Mouse (Mus musculus): ENCODE results near the gene Spdl1. TPM values are rescaled to one million over a fixed set of nuclear protein-coding genes. Genes with fewer than 3 reads are reported as not detected.

The Spdl1 gene
- total and polyA plus RNA-seq, 3 experiments, result 24.2 to 36.3 TPM; not detected in 1

GRCm38 (mm10) chr11:34873861-34874260, 40.4 kb upstream of the Spdl1 start:
- no peak for DNase-seq (ENCODE audit: low read depth, low spot score)
- H3K4me3 ChIP-seq (ENCODE audit: control insufficient read depth in 1 of 2, insufficient read depth in 1 of 2, low read depth in 2 of 2, low read length in 2 of 2), result no peak overlapping the region

GRCm38 (mm10) chr11:34872432-34872831, 39.0 kb upstream of the Spdl1 start:
- no peak for DNase-seq (ENCODE audit: low read depth, low spot score)
- Histone ChIP-seq H3K27me3 (ENCODE audit: control insufficient read depth in 1 of 2, insufficient read depth in 2 of 2, low read length in 2 of 2) (peaks cover 2 to 3% of the 10 kb centered on the region in 2 experiments; a peak in 3 of 4 replicates), H3K4me3 (ENCODE audit: control insufficient read depth in 1 of 2, insufficient read depth in 1 of 2, low read depth in 2 of 2, low read length in 2 of 2) (no peak overlapping the region), H3K27ac (ENCODE audit: control insufficient read depth, low read depth, low read length) (no peak overlapping the region), H3K36me3 (ENCODE audit: control insufficient read depth in 1 of 2, insufficient read depth in 2 of 2, low read length in 2 of 2) (no peaks in the 10 kb centered on the region), H3K9me3 (replicated peaks; ENCODE audit: insufficient read depth, low read length) (no peaks in the 10 kb centered on the region), H3K4me1 (ENCODE audit: control insufficient read depth in 1 of 2, insufficient read depth in 2 of 2, low read length in 2 of 2) (no peaks in the 10 kb centered on the region), H3K9ac (ENCODE audit: control insufficient read depth, low read depth, low read length, poor library complexity, severe bottlenecking) (no peak overlapping the region), H3K79me2 (ENCODE audit: control insufficient read depth, insufficient read depth, low read length, poor library complexity) (no peaks in the 10 kb centered on the region)
- TF ChIP-seq KAT2A (conservative IDR thresholded peaks at IDR 0.05; ENCODE audit: low read depth, low read length) (no peak), CHD1 (IDR thresholded peaks at IDR 0.05; ENCODE audit: low read depth, low read length) (no peak), SMC3 (IDR thresholded peaks at IDR 0.05; ENCODE audit: low read depth, low read length) (no peak), ZNF384 (IDR thresholded peaks at IDR 0.05; ENCODE audit: low read depth, low read length) (no peak), USF2 (IDR thresholded peaks at IDR 0.05; ENCODE audit: borderline replicate concordance in 1 of 2, insufficient read depth in 1 of 2, low read depth in 1 of 2, low read length in 2 of 2) (no peak), TBP (IDR thresholded peaks at IDR 0.05; ENCODE audit: low read depth, low read length) (no peak), USF1 (IDR thresholded peaks at IDR 0.05; ENCODE audit: low read depth, low read length) (no peak), CTCF (IDR thresholded peaks at IDR 0.05 in 2 of 3, conservative IDR thresholded peaks at IDR 0.05 in 1 of 3; ENCODE audit: control insufficient read depth in 1 of 3, insufficient read depth in 1 of 3, low read depth in 2 of 3, low read length in 3 of 3, poor library complexity in 1 of 3, severe bottlenecking in 1 of 3) (no peak), ZKSCAN1 (IDR thresholded peaks at IDR 0.05; ENCODE audit: low read depth, low read length) (no peak)

More at GRCm38 (mm10) chr11:34873861-34874260, 40.4 kb upstream of the Spdl1 start:
- TF ChIP-seq CHD1 (IDR thresholded peaks at IDR 0.05; ENCODE audit: low read depth, low read length) (no peak), USF1 (IDR thresholded peaks at IDR 0.05; ENCODE audit: low read depth, low read length) (no peak), SMC3 (IDR thresholded peaks at IDR 0.05; ENCODE audit: low read depth, low read length) (no peak), MAX (IDR thresholded peaks at IDR 0.05; ENCODE audit: low read length) (no peak), CHD2 (IDR thresholded peaks at IDR 0.05; ENCODE audit: low read length) (no peak), TAL1 (IDR thresholded peaks at IDR 0.05; ENCODE audit: low read length) (no peak)
- Histone ChIP-seq H3K27ac (ENCODE audit: control insufficient read depth, low read depth, low read length) (no peak overlapping the region), H3K4me1 (ENCODE audit: control insufficient read depth in 1 of 2, insufficient read depth in 2 of 2, low read length in 2 of 2) (no peaks in the 10 kb centered on the region), H3K9me3 (replicated peaks; ENCODE audit: insufficient read depth, low read length) (no peaks in the 10 kb centered on the region), H3K9ac (ENCODE audit: control insufficient read depth, low read depth, low read length, poor library complexity, severe bottlenecking) (no peak overlapping the region), H3K36me3 (ENCODE audit: control insufficient read depth in 1 of 2, insufficient read depth in 2 of 2, low read length in 2 of 2) (no peaks in the 10 kb centered on the region), H3K79me2 (ENCODE audit: control insufficient read depth, insufficient read depth, low read length, poor library complexity) (no peaks in the 10 kb centered on the region), H3K27me3 (ENCODE audit: control insufficient read depth in 1 of 2, insufficient read depth in 2 of 2, low read length in 2 of 2) (peaks cover 2 to 3% of the 10 kb centered on the region in 2 experiments; a peak in 3 of 4 replicates)

- no peak overlapping the region for H3K9ac ChIP-seq (ENCODE audit: control insufficient read depth, low read depth, low read length, poor library complexity, severe bottlenecking)
- H3K9me3 ChIP-seq (replicated peaks; ENCODE audit: insufficient read depth, low read length), result no peaks in the 10 kb centered on the region
- DNase-seq (ENCODE audit: low read depth, low spot score), result no peak
- no peak overlapping the region for H3K27ac ChIP-seq (ENCODE audit: control insufficient read depth, low read depth, low read length)
- peaks cover 2 to 3% of the 10 kb centered on the region in 2 experiments; a peak in 3 of 4 replicates for H3K27me3 ChIP-seq (ENCODE audit: control insufficient read depth in 1 of 2, insufficient read depth in 2 of 2, low read length in 2 of 2)
- no peak for TF ChIP-seq RAD21 (IDR thresholded peaks at IDR 0.05; ENCODE audit: low read depth, low read length)
- no peak for TF ChIP-seq POLR2A (IDR thresholded peaks at IDR 0.05; ENCODE audit: control insufficient read depth in 1 of 2, insufficient read depth in 1 of 2, low read depth in 1 of 2, low read length in 2 of 2, poor library complexity in 1 of 2)
- no peak for TF ChIP-seq BHLHE40 (IDR thresholded peaks at IDR 0.05; ENCODE audit: borderline replicate concordance, low read depth, low read length)
- no peak for TF ChIP-seq MAFK (IDR thresholded peaks at IDR 0.05; ENCODE audit: borderline replicate concordance, low read depth, low read length)
- no peak for TF ChIP-seq E2F4 (IDR thresholded peaks at IDR 0.05; ENCODE audit: borderline replicate concordance, low read depth, low read length)
- TF ChIP-seq RCOR1 (IDR thresholded peaks at IDR 0.05; ENCODE audit: low read depth, low read length), result no peak
- TF ChIP-seq MYC (IDR thresholded peaks at IDR 0.05; ENCODE audit: low read depth, low read length), result no peak
- TF ChIP-seq NRF1 (IDR thresholded peaks at IDR 0.05; ENCODE audit: insufficient read depth, low read depth, low read length, poor library complexity, severe bottlenecking), result no peak
- no peak for TF ChIP-seq USF1 (IDR thresholded peaks at IDR 0.05; ENCODE audit: low read depth, low read length)
- no peak for TF ChIP-seq JUND (IDR thresholded peaks at IDR 0.05; ENCODE audit: low read depth, low read length)
- TF ChIP-seq MEF2A (IDR thresholded peaks at IDR 0.05; ENCODE audit: extremely low read depth, insufficient replicate concordance, low read depth, low read length, poor library complexity, severe bottlenecking), result no peak
- TF ChIP-seq HCFC1 (IDR thresholded peaks at IDR 0.05; ENCODE audit: low read depth, low read length), result no peak
- no peak overlapping the region for H3K4me3 ChIP-seq (ENCODE audit: control insufficient read depth in 1 of 2, insufficient read depth in 1 of 2, low read depth in 2 of 2, low read length in 2 of 2)
- no peaks in the 10 kb centered on the region for H3K36me3 ChIP-seq (ENCODE audit: control insufficient read depth in 1 of 2, insufficient read depth in 2 of 2, low read length in 2 of 2)
- H3K4me1 ChIP-seq (ENCODE audit: control insufficient read depth in 1 of 2, insufficient read depth in 2 of 2, low read length in 2 of 2), result no peaks in the 10 kb centered on the region
- H3K79me2 ChIP-seq (ENCODE audit: control insufficient read depth, insufficient read depth, low read length, poor library complexity), result no peaks in the 10 kb centered on the region
These were observed 38.5 kb upstream of the Spdl1 start for GRCm38 (mm10) chr11:34871991-34872390.

All from MEL (cell line).